Mouse (Mus musculus): ENCODE results near the gene Pcgf1.

Gene Pcgf1

GRCm38 (mm10) chr6:83127419-83127818 is 49.8 kb downstream of the Pcgf1 start:
- no peak for DNase-seq

Data from kidney, postnatal 10 days (tissue).